Mouse (Mus musculus): ENCODE measurements at regions not wholly inside any gene's neighbourhood (a gene's known extent, or its start where the extent isn't known, plus 50 kb on each side); places are given as distances from the start of the nearest gene placed in this dataset.
A peak's percentile ranks its signal among the peaks of the same experiment; 100 is the strongest.

DNA sequence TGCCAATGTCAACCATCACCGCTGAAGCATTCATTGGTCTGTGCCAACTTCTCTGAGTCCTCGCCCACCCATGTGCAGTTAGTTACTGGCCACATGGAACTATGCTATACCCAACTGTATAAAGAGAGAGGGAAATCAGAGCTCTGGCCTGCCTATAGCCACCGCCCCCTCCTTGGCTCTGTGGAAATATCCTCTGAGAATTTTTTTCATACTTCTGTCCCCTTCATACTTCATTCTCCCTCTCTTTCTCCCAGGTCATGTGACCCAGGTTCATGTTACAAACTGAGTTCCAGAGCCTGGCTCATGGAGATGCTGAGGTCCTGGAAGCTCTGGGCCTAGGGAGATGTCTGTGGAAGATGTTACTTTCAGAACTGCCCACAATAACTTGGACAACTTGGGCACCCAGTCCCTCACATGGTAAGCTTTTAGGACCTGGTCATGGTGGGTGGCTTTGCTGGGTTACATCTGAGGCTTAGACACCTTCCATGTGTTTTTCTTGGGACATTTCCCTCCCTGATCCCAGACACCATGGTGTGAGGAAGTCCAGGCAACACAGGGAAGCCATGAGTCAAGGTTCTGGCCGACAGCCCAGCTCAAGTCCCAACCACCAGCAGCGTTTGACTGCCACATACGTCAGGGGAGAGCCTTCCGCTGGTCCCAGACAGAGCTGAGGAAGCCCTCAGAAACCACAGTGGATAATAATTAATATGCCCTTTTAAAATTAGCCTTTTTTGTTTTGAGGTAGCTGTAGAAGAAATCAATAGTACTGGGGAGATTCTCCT lies 89.0 kb upstream of the Trpm1 start:
- Histone ChIP-seq H3K27ac (ENCODE audit: low read length) (no peak overlapping the region), H3K27me3 (replicated peaks; ENCODE audit: control insufficient read depth, insufficient read depth, low read length) (no peaks in the 10 kb centered on the region), H3K4me1 (replicated peaks; ENCODE audit: control insufficient read depth, insufficient read depth, low read length) (no peaks in the 10 kb centered on the region; the same call in 1 of the 2 replicates), H3K4me3 (replicated peaks; ENCODE audit: low read length) (no peak overlapping the region), H3K4me2 (ENCODE audit: low read length) (no peak overlapping the region), H3K9me3 (ENCODE audit: control insufficient read depth, low read length) (no peaks in the 10 kb centered on the region), H3K36me3 (ENCODE audit: control insufficient read depth, insufficient read depth) (no peaks in the 10 kb centered on the region), H3K9ac (replicated peaks; ENCODE audit: low read depth, low read length) (no peak overlapping the region)
- ATAC-seq: no peak
- WGBS: 79% methylated on average over 7 of the region's 7 CpGs

DNA sequence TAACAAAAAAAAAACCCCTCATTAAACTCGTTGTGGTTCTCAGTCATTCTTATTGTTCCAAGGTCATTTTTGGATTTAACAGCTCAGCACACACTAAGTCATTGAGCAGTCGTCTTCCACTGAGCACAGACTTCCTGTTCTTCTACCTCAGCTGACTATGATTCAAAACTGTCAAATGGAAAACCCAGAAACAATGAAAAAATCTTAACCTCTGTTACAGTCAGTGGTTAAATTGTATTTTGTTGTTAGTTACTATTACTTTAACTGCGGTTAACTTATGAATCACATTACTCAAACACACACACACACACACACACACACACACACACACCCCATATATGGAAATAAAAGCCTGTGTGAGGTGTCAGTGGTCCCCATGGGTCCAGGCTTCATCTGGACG lies 92.5 kb upstream of the Trpm1 start:
- Histone ChIP-seq H3K4me1 (replicated peaks; ENCODE audit: control insufficient read depth, insufficient read depth, low read length) (no peaks in the 10 kb centered on the region; the same call in 1 of the 2 replicates), H3K9me3 (ENCODE audit: control insufficient read depth, low read length) (no peaks in the 10 kb centered on the region), H3K9ac (replicated peaks; ENCODE audit: low read depth, low read length) (no peak overlapping the region), H3K4me2 (ENCODE audit: low read length) (no peak overlapping the region), H3K4me3 (replicated peaks; ENCODE audit: low read length) (no peak overlapping the region), H3K27ac (ENCODE audit: low read length) (no peak overlapping the region), H3K36me3 (ENCODE audit: control insufficient read depth, insufficient read depth) (no peaks in the 10 kb centered on the region), H3K27me3 (replicated peaks; ENCODE audit: control insufficient read depth, insufficient read depth, low read length) (no peaks in the 10 kb centered on the region)
- 71% methylated on average over 4 of the region's 4 CpGs for WGBS
- no peak for ATAC-seq

DNA sequence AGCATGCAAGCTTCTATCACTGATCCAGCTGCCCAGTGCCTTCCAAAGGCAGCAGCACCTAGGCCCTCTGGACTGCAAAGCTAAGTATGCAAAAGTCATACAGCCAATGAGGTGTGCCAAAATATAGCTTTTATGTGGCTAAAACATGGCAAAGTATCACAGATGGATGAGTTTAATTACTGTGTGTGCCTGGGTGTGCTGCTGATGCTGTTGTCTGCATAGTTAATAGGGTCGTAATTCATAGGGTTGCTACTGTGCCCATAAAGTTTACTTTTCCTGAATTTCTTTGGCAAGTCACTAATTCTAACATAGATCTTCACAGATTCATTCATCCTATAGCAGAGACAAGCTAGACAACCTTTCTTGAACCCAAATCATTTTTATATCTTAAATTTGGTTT lies 93.1 kb upstream of the Trpm1 start:
- no peak overlapping the region for H3K9ac ChIP-seq (replicated peaks; ENCODE audit: low read depth, low read length)
- no peaks in the 10 kb centered on the region for H3K27me3 ChIP-seq (replicated peaks; ENCODE audit: control insufficient read depth, insufficient read depth, low read length)
- no peak overlapping the region for H3K4me2 ChIP-seq (ENCODE audit: low read length)
- no peak for ATAC-seq
- no peak overlapping the region for H3K27ac ChIP-seq (ENCODE audit: low read length)
- no peaks in the 10 kb centered on the region; the same call in 1 of the 2 replicates for H3K4me1 ChIP-seq (replicated peaks; ENCODE audit: control insufficient read depth, insufficient read depth, low read length)
- 91% methylated on average over 1 of the region's 1 CpGs for WGBS
- H3K4me3 ChIP-seq (replicated peaks; ENCODE audit: low read length): no peak overlapping the region
- no peaks in the 10 kb centered on the region for H3K9me3 ChIP-seq (ENCODE audit: control insufficient read depth, low read length)
- no peaks in the 10 kb centered on the region for H3K36me3 ChIP-seq (ENCODE audit: control insufficient read depth, insufficient read depth)

DNA sequence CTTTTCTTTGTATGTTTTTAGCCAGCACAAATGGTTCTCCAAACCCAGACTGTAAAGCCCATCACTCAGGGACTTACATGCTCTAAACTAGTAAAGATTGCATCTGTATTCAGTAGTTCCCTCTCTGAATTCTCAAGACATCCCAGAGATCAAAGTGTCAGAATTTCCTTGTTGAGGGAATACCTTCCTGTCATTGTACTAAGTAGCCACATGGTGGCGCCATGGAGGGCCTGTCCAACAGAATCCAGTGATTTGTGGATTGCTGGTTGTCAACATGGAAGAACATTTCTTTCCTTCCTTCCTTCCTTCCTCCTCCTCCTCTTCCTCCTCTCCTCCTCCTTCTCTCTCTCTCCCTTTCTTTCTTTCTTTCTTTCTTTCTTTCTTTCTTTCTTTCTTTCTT lies 93.6 kb upstream of the Trpm1 start:
- 0% methylated on average over 1 of the region's 1 CpGs for WGBS
- Histone ChIP-seq H3K4me3 (replicated peaks; ENCODE audit: low read length) (no peak overlapping the region), H3K27ac (ENCODE audit: low read length) (no peak overlapping the region), H3K27me3 (replicated peaks; ENCODE audit: control insufficient read depth, insufficient read depth, low read length) (no peaks in the 10 kb centered on the region), H3K36me3 (ENCODE audit: control insufficient read depth, insufficient read depth) (no peaks in the 10 kb centered on the region), H3K9ac (replicated peaks; ENCODE audit: low read depth, low read length) (no peak overlapping the region), H3K9me3 (ENCODE audit: control insufficient read depth, low read length) (no peaks in the 10 kb centered on the region), H3K4me1 (replicated peaks; ENCODE audit: control insufficient read depth, insufficient read depth, low read length) (no peaks in the 10 kb centered on the region; the same call in 1 of the 2 replicates), H3K4me2 (ENCODE audit: low read length) (no peak overlapping the region)
- ATAC-seq: no peak

DNA sequence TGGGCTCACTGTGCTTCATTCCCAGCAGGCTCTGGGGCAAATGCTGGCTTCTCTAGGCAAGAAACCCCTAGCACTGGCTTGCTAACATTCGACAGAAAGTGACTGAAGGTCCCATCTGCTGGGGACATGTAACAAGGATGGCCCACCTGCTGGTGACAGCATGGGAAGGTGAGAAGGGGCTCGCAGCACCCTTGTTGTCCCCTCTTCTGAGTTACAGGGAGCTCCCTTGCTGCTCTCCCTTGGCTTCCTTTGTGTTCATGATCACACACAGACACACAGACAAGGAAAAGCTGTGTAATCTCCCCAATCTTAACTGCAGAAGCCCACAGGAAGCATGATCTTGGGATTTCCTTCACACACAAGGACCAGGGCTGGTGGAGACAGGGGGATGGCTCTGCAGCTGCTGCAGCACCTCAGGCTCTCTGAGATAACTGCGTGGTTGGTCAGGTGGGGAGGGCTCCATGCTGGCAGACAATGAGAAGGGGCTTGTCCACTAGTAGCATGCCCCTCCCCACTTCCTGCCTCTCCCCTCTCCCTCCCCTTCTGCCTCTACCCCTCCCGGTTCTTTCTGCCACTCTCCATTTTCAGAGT lies 95.3 kb upstream of the Trpm1 start:
- no peaks in the 10 kb centered on the region for H3K27me3 ChIP-seq (replicated peaks; ENCODE audit: control insufficient read depth, insufficient read depth, low read length)
- no peaks in the 10 kb centered on the region for H3K4me1 ChIP-seq (replicated peaks; ENCODE audit: control insufficient read depth, insufficient read depth, low read length)
- no peak overlapping the region for H3K4me2 ChIP-seq (ENCODE audit: low read length)
- H3K4me3 ChIP-seq (replicated peaks; ENCODE audit: low read length): no peak overlapping the region
- H3K36me3 ChIP-seq (ENCODE audit: control insufficient read depth, insufficient read depth): no peaks in the 10 kb centered on the region
- H3K27ac ChIP-seq (ENCODE audit: low read length): no peak overlapping the region
- H3K9me3 ChIP-seq (ENCODE audit: control insufficient read depth, low read length): no peaks in the 10 kb centered on the region
- ATAC-seq: no peak
- WGBS: 44% methylated on average over 4 of the region's 4 CpGs
- no peak overlapping the region for H3K9ac ChIP-seq (replicated peaks; ENCODE audit: low read depth, low read length)

DNA sequence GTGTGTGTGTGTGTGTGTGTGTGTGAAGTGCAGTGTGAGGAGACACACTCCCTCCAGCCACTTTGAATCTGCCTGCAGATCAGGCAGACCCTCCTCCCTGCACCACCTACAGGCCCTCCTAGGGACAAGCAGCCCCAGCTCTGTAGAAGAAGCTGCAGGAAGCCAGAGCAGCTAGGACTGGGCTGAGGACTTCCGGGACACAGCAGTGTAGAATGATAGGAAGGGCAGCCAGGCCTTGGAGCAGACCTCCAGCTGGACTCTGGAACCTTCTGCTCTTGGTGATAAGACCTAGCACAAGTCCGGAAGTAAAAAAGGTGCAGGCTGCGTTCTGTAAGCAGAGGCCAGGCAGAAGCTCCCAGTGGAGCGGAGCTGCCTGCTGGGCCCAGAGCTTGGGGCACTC lies 95.8 kb upstream of the Trpm1 start:
- 59% methylated on average over 4 of the region's 4 CpGs for WGBS
- no peaks in the 10 kb centered on the region for H3K4me1 ChIP-seq (replicated peaks; ENCODE audit: control insufficient read depth, insufficient read depth, low read length)
- H3K9ac ChIP-seq (replicated peaks; ENCODE audit: low read depth, low read length): no peak overlapping the region
- no peaks in the 10 kb centered on the region for H3K36me3 ChIP-seq (ENCODE audit: control insufficient read depth, insufficient read depth)
- no peak overlapping the region for H3K4me3 ChIP-seq (replicated peaks; ENCODE audit: low read length)
- peak; percentile 60; the same call in 1 of the 2 replicates for ATAC-seq
- no peaks in the 10 kb centered on the region for H3K9me3 ChIP-seq (ENCODE audit: control insufficient read depth, low read length)
- no peaks in the 10 kb centered on the region for H3K27me3 ChIP-seq (replicated peaks; ENCODE audit: control insufficient read depth, insufficient read depth, low read length)
- H3K27ac ChIP-seq (ENCODE audit: low read length): no peak overlapping the region
- no peak overlapping the region for H3K4me2 ChIP-seq (ENCODE audit: low read length)

DNA sequence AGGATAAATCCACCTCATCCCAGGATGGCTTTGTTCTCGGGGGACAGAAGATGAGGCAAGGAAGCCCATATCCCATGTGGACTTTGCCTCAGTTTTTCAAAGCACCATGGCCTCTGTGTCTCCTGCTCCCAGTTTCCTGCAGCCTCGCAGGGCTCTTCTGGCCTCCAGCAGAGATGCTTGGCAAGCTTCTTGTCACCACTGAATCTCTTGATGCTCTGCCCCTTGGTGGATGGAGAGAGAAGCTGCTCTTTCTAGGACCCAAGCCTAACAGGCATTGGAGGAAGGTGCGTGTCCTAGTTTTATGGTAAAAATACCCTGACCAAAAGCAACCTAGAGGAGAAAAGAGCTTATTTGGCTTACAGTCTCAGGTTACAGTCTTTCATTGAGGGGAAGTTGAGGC lies 97.1 kb upstream of the Trpm1 start:
- H3K27ac ChIP-seq (ENCODE audit: low read length): no peak overlapping the region
- H3K4me1 ChIP-seq (replicated peaks; ENCODE audit: control insufficient read depth, insufficient read depth, low read length): peaks cover 3% of the 10 kb centered on the region; the same call in 1 of the 2 replicates
- H3K36me3 ChIP-seq (ENCODE audit: control insufficient read depth, insufficient read depth): no peaks in the 10 kb centered on the region
- 81% methylated on average over 3 of the region's 3 CpGs for WGBS
- no peaks in the 10 kb centered on the region for H3K27me3 ChIP-seq (replicated peaks; ENCODE audit: control insufficient read depth, insufficient read depth, low read length)
- H3K4me3 ChIP-seq (replicated peaks; ENCODE audit: low read length): no peak overlapping the region
- no peak for ATAC-seq
- no peak overlapping the region for H3K4me2 ChIP-seq (ENCODE audit: low read length)
- no peak overlapping the region for H3K9ac ChIP-seq (replicated peaks; ENCODE audit: low read depth, low read length)
- no peaks in the 10 kb centered on the region for H3K9me3 ChIP-seq (ENCODE audit: control insufficient read depth, low read length)

DNA sequence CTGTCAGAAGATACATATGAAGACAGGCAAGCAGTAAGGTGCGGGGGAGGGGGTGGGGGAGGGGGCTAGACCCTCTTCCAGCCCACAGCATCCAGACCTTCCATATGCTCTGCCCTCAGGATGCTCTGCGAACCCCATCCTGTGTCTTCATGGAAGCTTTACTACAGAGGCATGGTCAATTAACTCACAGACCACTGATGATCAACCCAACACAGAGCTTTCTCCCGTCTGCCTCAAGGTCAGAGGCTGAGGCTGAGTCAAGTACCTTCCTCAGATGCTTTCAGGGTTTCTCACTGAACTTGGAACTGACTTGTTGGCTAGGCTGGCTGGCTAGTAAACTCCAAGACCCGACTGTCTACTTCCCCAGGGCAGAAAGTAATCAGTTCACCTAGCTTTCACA lies 98.6 kb upstream of the Trpm1 start:
- Histone ChIP-seq H3K9me3 (ENCODE audit: control insufficient read depth, low read length) (no peaks in the 10 kb centered on the region), H3K9ac (replicated peaks; ENCODE audit: low read depth, low read length) (no peak overlapping the region), H3K4me2 (ENCODE audit: low read length) (no peak overlapping the region), H3K27ac (ENCODE audit: low read length) (no peak overlapping the region), H3K27me3 (replicated peaks; ENCODE audit: control insufficient read depth, insufficient read depth, low read length) (no peaks in the 10 kb centered on the region), H3K4me1 (replicated peaks; ENCODE audit: control insufficient read depth, insufficient read depth, low read length) (peaks cover 10% of the 10 kb centered on the region; the same call in 1 of the 2 replicates), H3K36me3 (ENCODE audit: control insufficient read depth, insufficient read depth) (no peaks in the 10 kb centered on the region), H3K4me3 (replicated peaks; ENCODE audit: low read length) (no peak overlapping the region)
- 81% methylated on average over 4 of the region's 4 CpGs for WGBS
- ATAC-seq: no peak

DNA sequence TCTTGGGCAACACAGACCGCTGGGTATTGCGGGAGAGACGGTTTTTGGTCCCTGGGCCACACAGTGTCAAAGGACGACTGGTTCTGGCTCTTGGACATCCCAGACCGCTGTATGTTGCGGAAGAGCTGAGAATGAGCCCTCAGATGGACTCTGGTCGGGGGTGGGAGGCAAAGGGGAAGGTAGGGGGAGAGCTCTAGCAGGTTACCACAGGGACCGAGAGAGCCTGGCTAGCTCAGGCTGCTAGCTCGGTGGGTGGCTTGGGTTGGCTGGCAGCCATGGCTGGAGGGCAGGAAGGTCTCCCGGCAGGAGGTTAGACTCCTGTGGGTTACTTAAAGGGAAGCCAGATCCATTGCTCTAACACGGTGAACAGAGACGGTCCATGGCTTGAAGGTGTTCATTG lies 99.9 kb upstream of the Trpm1 start:
- H3K27me3 ChIP-seq (replicated peaks; ENCODE audit: control insufficient read depth, insufficient read depth, low read length): no peaks in the 10 kb centered on the region
- peaks cover 13% of the 10 kb centered on the region for H3K4me1 ChIP-seq (replicated peaks; ENCODE audit: control insufficient read depth, insufficient read depth, low read length)
- no peak overlapping the region for H3K4me3 ChIP-seq (replicated peaks; ENCODE audit: low read length)
- H3K9ac ChIP-seq (replicated peaks; ENCODE audit: low read depth, low read length): no peak overlapping the region
- H3K36me3 ChIP-seq (ENCODE audit: control insufficient read depth, insufficient read depth): no peaks in the 10 kb centered on the region
- H3K4me2 ChIP-seq (ENCODE audit: low read length): no peak overlapping the region
- 61% methylated on average over 12 of the region's 12 CpGs for WGBS
- H3K27ac ChIP-seq (ENCODE audit: low read length): no peak overlapping the region
- ATAC-seq: no peak
- no peaks in the 10 kb centered on the region for H3K9me3 ChIP-seq (ENCODE audit: control insufficient read depth, low read length)

Measured in forebrain, embryonic 16.5 days (tissue).